In the genomic region with DNA sequence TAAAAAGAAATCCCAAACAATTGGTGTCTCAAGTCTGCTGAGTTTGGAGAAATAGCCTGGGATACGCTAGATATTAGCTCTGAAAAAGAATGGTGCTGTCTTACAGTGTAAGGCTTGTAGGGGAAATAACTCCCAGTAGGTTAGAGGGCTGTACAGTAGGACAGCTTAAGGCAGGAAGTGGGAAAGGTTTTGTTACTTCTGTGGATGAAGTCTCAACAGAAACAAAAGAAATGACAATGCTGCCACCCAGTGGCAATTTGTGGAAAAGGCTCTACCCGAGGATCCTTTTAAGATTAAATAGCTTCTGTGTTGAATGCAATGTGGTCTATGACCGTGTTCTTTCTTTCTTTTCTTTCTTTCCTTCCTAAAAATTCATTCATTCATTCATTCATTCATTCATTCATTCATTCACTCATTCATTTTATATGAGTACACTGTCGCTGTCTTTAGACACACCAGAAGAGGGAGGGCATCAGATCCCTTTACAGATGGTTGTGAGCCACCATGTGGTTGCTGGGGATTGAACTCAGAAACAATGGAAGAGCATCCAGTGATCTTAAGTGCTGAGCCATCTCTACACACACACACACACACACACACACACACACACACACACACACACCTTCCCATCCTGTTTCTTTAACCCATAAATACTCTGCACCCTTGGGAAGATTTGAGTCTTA, we compare ENCODE assay signal across 8 mouse cellular contexts. TPM values are rescaled to one million over a fixed set of nuclear protein-coding genes. Genes with fewer than 3 reads are reported as not detected.
DNase-seq lines count a peak whose midpoint lies in the region; ATAC-seq and TF ChIP-seq lines count a peak whose summit lies in the region.

No protein-coding gene starts in this region.

- TF ChIP-seq CTCF in ES-Bruce4 (IDR thresholded peaks at IDR 0.05; ENCODE audit: low read depth, low read length): peak; percentile 12

- no peak overlapping the region for H3K9ac ChIP-seq in ES-Bruce4 (ENCODE audit: low read depth, poor library complexity, severe bottlenecking)
- no peak overlapping the region for H3K9ac ChIP-seq in forebrain, embryonic 14.5 days (ENCODE audit: low read length)

- no peak overlapping the region for H3K4me3 ChIP-seq in ES-Bruce4 (ENCODE audit: low read depth, low read length)
- no peak overlapping the region for H3K4me3 ChIP-seq in forebrain, embryonic 14.5 days (ENCODE audit: low read depth, low read length)

- no peak overlapping the region for H3K27ac ChIP-seq in ES-Bruce4 (ENCODE audit: insufficient read depth, low read length)
- no peak overlapping the region for H3K27ac ChIP-seq in forebrain, embryonic 14.5 days (ENCODE audit: low read depth, low read length)

- no peaks in the 10 kb centered on the region for H3K9me3 ChIP-seq in ES-Bruce4 (replicated peaks; ENCODE audit: control insufficient read depth, insufficient read depth, low read length, poor library complexity, severe bottlenecking)
- H3K9me3 ChIP-seq in forebrain, embryonic 14.5 days (replicated peaks; ENCODE audit: control insufficient read depth, low read length): no peaks in the 10 kb centered on the region

- no peak for TF ChIP-seq EP300 in ES-Bruce4 (IDR thresholded peaks at IDR 0.05; ENCODE audit: insufficient read depth, low read depth, low read length)

- peak; percentile 80 for DNase-seq in c-Kit-positive CD71-positive TER-119-negative erythroid progenitor cells, embryonic 14.5 days (ENCODE audit: low read depth)
- peak; percentile 92 for DNase-seq in forebrain, embryonic 14.5 days (ENCODE audit: low spot score)
- DNase-seq in heart, postnatal 4 days: peak; percentile 84
- DNase-seq in layer of hippocampus, adult 11-12 months (ENCODE audit: low spot score): peak; percentile 80
- DNase-seq in lung, adult 18-20 months: peak; percentile 59 to 75
- DNase-seq in thymus, adult 18-20 months: peak; percentile 46 to 56

- no peaks in the 10 kb centered on the region for H3K36me3 ChIP-seq in ES-Bruce4 (ENCODE audit: control insufficient read depth, insufficient read depth, low read length, poor library complexity, severe bottlenecking)
- H3K36me3 ChIP-seq in forebrain, embryonic 14.5 days (ENCODE audit: control insufficient read depth, insufficient read depth, low read length): no peaks in the 10 kb centered on the region

- WGBS in forebrain, embryonic 14.5 days: 8% methylated on average over 4 of the region's 4 CpGs

- H3K4me2 ChIP-seq in forebrain, embryonic 14.5 days (ENCODE audit: low read length): no peak overlapping the region

- peak; percentile 81 for ATAC-seq in forebrain, embryonic 14.5 days
- ATAC-seq in neutrophil, adult 5-6 weeks (ENCODE audit: extremely low read depth, insufficient number of reproducible peaks, low FRiP score, poor library complexity, severe bottlenecking): peak; percentile 61; the same call in 1 of the 2 replicates

- H3K4me1 ChIP-seq in ES-Bruce4 (ENCODE audit: control insufficient read depth, insufficient read depth, low read length): no peaks in the 10 kb centered on the region
- H3K4me1 ChIP-seq in forebrain, embryonic 14.5 days (ENCODE audit: control insufficient read depth, insufficient read depth, low read length): no peaks in the 10 kb centered on the region

- no peaks in the 10 kb centered on the region for H3K27me3 ChIP-seq in ES-Bruce4 (ENCODE audit: control insufficient read depth, insufficient read depth, low read length, poor library complexity, severe bottlenecking)
- no peaks in the 10 kb centered on the region for H3K27me3 ChIP-seq in forebrain, embryonic 14.5 days (replicated peaks; ENCODE audit: control insufficient read depth, insufficient read depth, low read length)

- no peak for TF ChIP-seq POLR2A in ES-Bruce4 (IDR thresholded peaks at IDR 0.05; ENCODE audit: insufficient read depth, low read length)

RNA-seq across cellular contexts. Expression of gene Hsd17b6, which starts 0.9 kb away (rescaled TPM):
- not detected in 2 replicates for polyA plus RNA-seq in ES-Bruce4 (2011; ENCODE audit: insufficient read depth, insufficient read length, low read depth, missing spikeins)
- polyA plus RNA-seq in forebrain, embryonic 14.5 days (2014; fragmentation: Nextera tagmentation; extraction: Ambion mirVana): not detected in 2 replicates
- not detected for total RNA-seq in heart, postnatal 4 days (2021)
- total RNA-seq in neutrophil, adult 5-6 weeks (2017): not detected in 2 replicates

RNA-seq across cellular contexts. Expression of gene Prim1, which starts 6.6 kb away (rescaled TPM):
- polyA plus RNA-seq in ES-Bruce4 (2011; ENCODE audit: insufficient read depth, insufficient read length, low read depth, missing spikeins): 69.7 and 78.2 TPM in 2 replicates
- 66.3 and 71.6 TPM in 2 replicates for polyA plus RNA-seq in forebrain, embryonic 14.5 days (2014; fragmentation: Nextera tagmentation; extraction: Ambion mirVana)
- total RNA-seq in heart, postnatal 4 days (2021): 10 to 100 TPM; 30.0 to 31.1 TPM
- total RNA-seq in neutrophil, adult 5-6 weeks (2017): 14.2 and 18.0 TPM in 2 replicates

RNA-seq across cellular contexts. Expression of gene Naca, which starts 27.0 kb away (rescaled TPM):
- polyA plus RNA-seq in ES-Bruce4 (2011; ENCODE audit: insufficient read depth, insufficient read length, low read depth, missing spikeins): 1,269 and 1,335 TPM in 2 replicates
- 731 and 771 TPM in 2 replicates for polyA plus RNA-seq in forebrain, embryonic 14.5 days (2014; fragmentation: Nextera tagmentation; extraction: Ambion mirVana)
- 100 to 1,000 TPM; 738 to 766 TPM for total RNA-seq in heart, postnatal 4 days (2021)
- 597 and 674 TPM in 2 replicates for total RNA-seq in neutrophil, adult 5-6 weeks (2017)

RNA-seq across cellular contexts. Expression of gene Ptges3, which starts 50.4 kb away (rescaled TPM):
- polyA plus RNA-seq in ES-Bruce4 (2011; ENCODE audit: insufficient read depth, insufficient read length, low read depth, missing spikeins): 759 and 788 TPM in 2 replicates
- polyA plus RNA-seq in forebrain, embryonic 14.5 days (2014; fragmentation: Nextera tagmentation; extraction: Ambion mirVana): 426 and 447 TPM in 2 replicates
- 100 to 1,000 TPM; 125 to 132 TPM for total RNA-seq in heart, postnatal 4 days (2021)
- 103 and 105 TPM in 2 replicates for total RNA-seq in neutrophil, adult 5-6 weeks (2017)
